Mouse (Mus musculus): ENCODE data around the gene Pik3c2a. TPM values are rescaled to one million over a fixed set of nuclear protein-coding genes. Genes with fewer than 3 reads are reported as not detected.

The Pik3c2a gene
- polyA plus RNA-seq, 1 experiment, result 38.3 TPM

DNA sequence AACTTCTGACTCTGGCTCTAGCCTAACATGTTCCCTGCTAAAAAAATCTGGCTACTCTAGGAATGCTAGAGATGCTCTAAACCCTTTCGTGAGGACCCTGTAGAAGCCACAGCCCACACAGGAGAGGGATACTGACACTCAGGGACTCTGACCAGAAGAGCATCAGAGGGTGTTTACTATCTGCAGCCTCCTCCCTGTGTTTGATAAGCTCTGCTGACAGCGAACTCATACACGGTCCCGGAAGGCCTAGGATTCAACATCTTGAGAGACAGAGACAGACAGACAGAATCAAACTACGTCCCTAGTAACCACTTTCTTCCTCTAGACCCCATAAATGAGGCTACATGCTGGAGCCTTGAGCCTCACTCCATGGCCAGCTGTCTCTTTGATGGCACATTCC, 155.3 kb downstream of the Pik3c2a start:
- no peak for TF ChIP-seq CTCF (IDR thresholded peaks at IDR 0.05; ENCODE audit: low read depth, low read length)
- TF ChIP-seq POLR2A (IDR thresholded peaks at IDR 0.05; ENCODE audit: borderline replicate concordance, low read depth, low read length), result no peak
- H3K4me3 ChIP-seq (ENCODE audit: insufficient read depth, low read length), result no peak overlapping the region
- no peaks in the 10 kb centered on the region for H3K4me1 ChIP-seq (ENCODE audit: control insufficient read depth, insufficient read depth, low read length)
- no peak overlapping the region for H3K27ac ChIP-seq (ENCODE audit: insufficient read depth, low read depth, low read length)

Other genes starting within 250 kb of the Pik3c2a start
- 1.1 TPM in 1 of 2 replicates, not detected in the other for gene Plekha7, start 135.1 kb downstream of the Pik3c2a start, polyA plus RNA-seq (2012; ENCODE audit: insufficient read depth, insufficient read length, missing spikeins)
- gene Rps13, start 109.3 kb downstream of the Pik3c2a start, polyA plus RNA-seq (2012; ENCODE audit: insufficient read depth, insufficient read length, missing spikeins), result 493 and 501 TPM in 2 replicates
- 52.9 and 55.8 TPM in 2 replicates for gene Nucb2, start 60.9 kb upstream of the Pik3c2a start, polyA plus RNA-seq (2012; ENCODE audit: insufficient read depth, insufficient read length, missing spikeins)

Data from bone marrow macrophage, adult 2 months (primary cell).